Mouse (Mus musculus) MEL (cell line): Measurements from ENCODE around the gene Immp2l. TPM values are rescaled to one million over a fixed set of nuclear protein-coding genes. Genes with fewer than 3 reads are reported as not detected.

ENCODE experiments used
- DNase-seq: peaks from one replicate; pipeline ENCODE4 v3.0.0; 2011; ENCODE audit warnings: low read depth, low spot score
- H3K27ac ChIP-seq: 2 replicates; pipeline ENCODE4 v1.5.1; 2012; ENCODE audit warnings: low read depth, mild to moderate bottlenecking, control low read depth, low read length, moderate library complexity; ENCODE audit not compliant: control insufficient read depth
- H3K27me3 ChIP-seq, 2 experiments: fragments of 150-350 bp in 1 of 2; sonication (generic) in 1 of 2; 2 replicates each; pipeline ENCODE4 v1.6.1; 2012; ENCODE audit warnings: low read length in 2 of 2, mild to moderate bottlenecking in 2 of 2, improper control_type of control experiment in 1 of 2, moderate library complexity in 1 of 2; ENCODE audit not compliant: insufficient read depth in 2 of 2, control insufficient read depth in 1 of 2
- H3K36me3 ChIP-seq, 2 experiments: 2 replicates each; pipeline ENCODE4 v1.6.1; 2012 to 2014; ENCODE audit warnings: low read length in 2 of 2, improper control_type of control experiment in 1 of 2, inconsistent platforms in 1 of 2, mild to moderate bottlenecking in 1 of 2; ENCODE audit not compliant: insufficient read depth in 2 of 2, control insufficient read depth in 1 of 2
- H3K4me1 ChIP-seq, 2 experiments: fragments of 150-350 bp in 1 of 2; sonication (generic) in 1 of 2; 2 replicates each; pipeline ENCODE4 v1.6.1; 2012; ENCODE audit warnings: low read length in 2 of 2, improper control_type of control experiment in 1 of 2, mild to moderate bottlenecking in 1 of 2; ENCODE audit not compliant: insufficient read depth in 2 of 2, control insufficient read depth in 1 of 2
- H3K4me3 ChIP-seq, 2 experiments: fragments of 150-350 bp in 1 of 2; sonication (generic) in 1 of 2; 2 replicates each; pipeline ENCODE4 v1.5.1; 2012; ENCODE audit warnings: low read depth in 2 of 2, low read length in 2 of 2, mild to moderate bottlenecking in 2 of 2, moderate library complexity in 2 of 2, control low read depth in 1 of 2, improper control_type of control experiment in 1 of 2; ENCODE audit not compliant: control insufficient read depth in 1 of 2, insufficient read depth in 1 of 2
- H3K79me2 ChIP-seq: 2 replicates; pipeline ENCODE4 v1.6.1; 2012; ENCODE audit warnings: mild to moderate bottlenecking, low read length, moderate library complexity; ENCODE audit not compliant: control insufficient read depth, poor library complexity, insufficient read depth
- H3K9ac ChIP-seq: 2 replicates; pipeline ENCODE4 v1.6.1; 2012; ENCODE audit warnings: low read depth, mild to moderate bottlenecking, control low read depth, low read length, moderate library complexity; ENCODE audit not compliant: control insufficient read depth, poor library complexity, severe bottlenecking
- H3K9me3 ChIP-seq: fragments of 150-350 bp; sonication (generic); replicated peaks from 2 replicates; pipeline ENCODE4 v1.6.1; 2012; ENCODE audit warnings: mild to moderate bottlenecking, low read length, improper control_type of control experiment, moderate library complexity; ENCODE audit not compliant: insufficient read depth
- CHD1 ChIP-seq: IDR thresholded peaks from 2 replicates; pipeline ENCODE4 v1.6.1; 2012; ENCODE audit warnings: low read depth, mild to moderate bottlenecking, inconsistent platforms, low read length, improper control_type of control experiment
- CHD2 ChIP-seq: IDR thresholded peaks from 2 replicates; pipeline ENCODE4 v1.6.1; 2011; ENCODE audit warnings: low read length, improper control_type of control experiment
- ELF1 ChIP-seq: IDR thresholded peaks from 2 replicates; pipeline ENCODE4 v1.6.1; 2014; ENCODE audit warnings: low read depth, mild to moderate bottlenecking, inconsistent platforms, low read length, improper control_type of control experiment, moderate library complexity
- EP300 ChIP-seq, 2 experiments: IDR thresholded peaks; 2 replicates each; pipeline ENCODE4 v1.6.1; 2011; ENCODE audit warnings: improper control_type of control experiment in 2 of 2, low read length in 2 of 2, low read depth in 1 of 2, mild to moderate bottlenecking in 1 of 2
- ETS1 ChIP-seq: IDR thresholded peaks from 2 replicates; pipeline ENCODE4 v1.6.1; 2012; ENCODE audit warnings: low read depth, mild to moderate bottlenecking, inconsistent platforms, low read length, improper control_type of control experiment, moderate library complexity
- GATA1 ChIP-seq: IDR thresholded peaks from 2 replicates; pipeline ENCODE4 v1.6.1; 2011; ENCODE audit warnings: low read depth, low read length, improper control_type of control experiment
- HCFC1 ChIP-seq: IDR thresholded peaks from 2 replicates; pipeline ENCODE4 v1.6.1; 2012; ENCODE audit warnings: low read depth, mild to moderate bottlenecking, inconsistent platforms, low read length, improper control_type of control experiment, moderate library complexity
- JUND ChIP-seq: IDR thresholded peaks from 2 replicates; pipeline ENCODE4 v1.6.1; 2011; ENCODE audit warnings: low read depth, mild to moderate bottlenecking, improper control_type of control experiment, low read length
- KAT2A ChIP-seq: conservative IDR thresholded peaks from 2 replicates; pipeline ENCODE4 v1.6.1; 2012; ENCODE audit warnings: low read depth, low read length, improper control_type of control experiment, inconsistent platforms
- MAFK ChIP-seq: IDR thresholded peaks from 2 replicates; pipeline ENCODE4 v1.6.1; 2011; ENCODE audit warnings: low read depth, mild to moderate bottlenecking, low read length, improper control_type of control experiment, borderline replicate concordance
- MAZ ChIP-seq: IDR thresholded peaks from 2 replicates; pipeline ENCODE4 v1.6.1; 2012; ENCODE audit warnings: low read depth, mild to moderate bottlenecking, inconsistent platforms, low read length, improper control_type of control experiment
- MEF2A ChIP-seq: IDR thresholded peaks from 2 replicates; pipeline ENCODE4 v1.6.1; 2014; ENCODE audit warnings: low read depth, mild to moderate bottlenecking, inconsistent platforms, low read length, improper control_type of control experiment; ENCODE audit not compliant: poor library complexity, insufficient replicate concordance, severe bottlenecking; ENCODE audit errors: extremely low read depth
- MYB ChIP-seq: IDR thresholded peaks from 2 replicates; pipeline ENCODE4 v1.6.1; 2011; ENCODE audit warnings: mild to moderate bottlenecking, low read depth, low read length, improper control_type of control experiment
- NELFE ChIP-seq: IDR thresholded peaks from 2 replicates; pipeline ENCODE4 v1.6.1; 2011; ENCODE audit warnings: low read depth, low read length, improper control_type of control experiment
- POLR2A ChIP-seq, 2 experiments: IDR thresholded peaks; 2 replicates each; pipeline ENCODE4 v1.6.1; 2011 to 2012; ENCODE audit warnings: low read length in 2 of 2, mild to moderate bottlenecking in 2 of 2, control low read depth in 1 of 2, improper control_type of control experiment in 1 of 2, low read depth in 1 of 2, moderate library complexity in 1 of 2; ENCODE audit not compliant: control insufficient read depth in 1 of 2, insufficient read depth in 1 of 2, poor library complexity in 1 of 2
- POLR2AphosphoS2 ChIP-seq: IDR thresholded peaks from 2 replicates; pipeline ENCODE4 v1.6.1; 2011; ENCODE audit warnings: low read length, improper control_type of control experiment
- POLR2AphosphoS5 ChIP-seq: IDR thresholded peaks from 2 replicates; pipeline ENCODE4 v1.6.1; 2012; ENCODE audit warnings: low read depth, borderline replicate concordance, mild to moderate bottlenecking, inconsistent platforms, low read length, moderate library complexity, mixed read lengths
- RAD21 ChIP-seq: IDR thresholded peaks from 2 replicates; pipeline ENCODE4 v1.6.1; 2011; ENCODE audit warnings: mild to moderate bottlenecking, low read depth, low read length, improper control_type of control experiment
- RCOR1 ChIP-seq: IDR thresholded peaks from 2 replicates; pipeline ENCODE4 v1.6.1; 2012; ENCODE audit warnings: low read depth, mild to moderate bottlenecking, inconsistent platforms, low read length, improper control_type of control experiment
- SIN3A ChIP-seq: IDR thresholded peaks from 2 replicates; pipeline ENCODE4 v1.6.1; 2012; ENCODE audit warnings: low read length, improper control_type of control experiment, inconsistent platforms
- TBP ChIP-seq: IDR thresholded peaks from 2 replicates; pipeline ENCODE4 v1.8.0; 2011; ENCODE audit warnings: low read depth, low read length, improper control_type of control experiment
- TCF12 ChIP-seq: IDR thresholded peaks from 2 replicates; pipeline ENCODE4 v1.6.1; 2014; ENCODE audit warnings: low read depth, mild to moderate bottlenecking, inconsistent platforms, low read length, improper control_type of control experiment, moderate library complexity
- UBTF ChIP-seq: IDR thresholded peaks from 2 replicates; pipeline ENCODE4 v1.6.1; 2012; ENCODE audit warnings: low read depth, mild to moderate bottlenecking, inconsistent platforms, low read length, improper control_type of control experiment, moderate library complexity, borderline replicate concordance; ENCODE audit not compliant: insufficient read depth
- USF1 ChIP-seq: IDR thresholded peaks from 2 replicates; pipeline ENCODE4 v1.6.1; 2014; ENCODE audit warnings: low read depth, mild to moderate bottlenecking, inconsistent platforms, low read length, improper control_type of control experiment, moderate library complexity
- USF2 ChIP-seq, 2 experiments: IDR thresholded peaks; 2 replicates each; pipeline ENCODE4 v1.6.1; 2011 to 2012; ENCODE audit warnings: improper control_type of control experiment in 2 of 2, low read length in 2 of 2, borderline replicate concordance in 1 of 2, inconsistent platforms in 1 of 2, low read depth in 1 of 2, mild to moderate bottlenecking in 1 of 2; ENCODE audit not compliant: insufficient read depth in 1 of 2
- ZKSCAN1 ChIP-seq: IDR thresholded peaks from 2 replicates; pipeline ENCODE4 v1.6.1; 2012; ENCODE audit warnings: low read depth, mild to moderate bottlenecking, inconsistent platforms, low read length, improper control_type of control experiment, moderate library complexity
- ZMIZ1 ChIP-seq: IDR thresholded peaks from 2 replicates; pipeline ENCODE4 v1.6.1; 2012; ENCODE audit warnings: low read depth, mild to moderate bottlenecking, inconsistent platforms, low read length, improper control_type of control experiment, moderate library complexity
- polyA plus RNA-seq, 2 experiments: library from polyadenylated mRNA; stranded (reverse) in 1 of 2; unstranded in 1 of 2; fragments of >175 nt in 1 of 2; fragments of >200 nt in 1 of 2; gene quantifications; 2 replicates each; pipeline versions ENCODE4 v1.2.1 to v1.2.4; 2012; ENCODE audit warnings: low replicate concordance in 2 of 2, low read depth in 1 of 2; ENCODE audit not compliant: insufficient read length in 2 of 2, insufficient read depth in 1 of 2, missing spikeins in 1 of 2
- total RNA-seq: library from RNA; depleted of rRNA; stranded (reverse); fragments of 300-350 nt; gene quantifications from 2 replicates; pipeline ENCODE4 v1.2.3, GENCODE M21; 2012

Immp2l gene
- total and polyA plus RNA-seq, 3 experiments = 4.0 to 5.0 TPM; not detected in 1

GRCm38 (mm10) chr12:41084370-41085089 lies 60.6 kb downstream of the Immp2l start:
- H3K4me3 ChIP-seq = peak overlapping the region; percentile 19 to 29; a peak in 3 of 4 replicates
- peak overlapping the region; percentile 76 for H3K27ac ChIP-seq
- H3K27me3 ChIP-seq = no peaks in the 10 kb centered on the region
- H3K36me3 ChIP-seq = peaks cover 0 to 15% of the 10 kb centered on the region in 2 experiments; a peak in 2 of 4 replicates
- no peak for TF ChIP-seq SIN3A
- TF ChIP-seq CHD2 = no peak
- no peak for TF ChIP-seq POLR2AphosphoS5
- no peak for TF ChIP-seq MAZ
- TF ChIP-seq MEF2A = peak; percentile 34; the same call in 1 of the 2 replicates
- no peak for TF ChIP-seq ELF1
- TF ChIP-seq RAD21 = no peak
- peak; percentile 91 for TF ChIP-seq USF1
- peak in 1 of 2 experiments; percentile 70; a peak in 2 of 4 replicates for TF ChIP-seq USF2 (IDR thresholded peaks at IDR 0.05; ENCODE audit: borderline replicate concordance in 1 of 2, insufficient read depth in 1 of 2, low read depth in 1 of 2, low read length in 2 of 2)
- TF ChIP-seq POLR2AphosphoS2 = no peak
- 0 out of 2 replicates have a peak, but pooled peaks have one; percentile 27 for TF ChIP-seq NELFE
- peak; percentile 82 for TF ChIP-seq GATA1
- no peak for TF ChIP-seq KAT2A
- TF ChIP-seq ETS1 = peak; percentile 45; the same call in 1 of the 2 replicates
- no peak for TF ChIP-seq UBTF
- TF ChIP-seq POLR2A (IDR thresholded peaks at IDR 0.05; ENCODE audit: control insufficient read depth in 1 of 2, insufficient read depth in 1 of 2, low read depth in 1 of 2, low read length in 2 of 2, poor library complexity in 1 of 2) = 0 out of 4 replicates have a peak, but pooled peaks of 1 of the 2 experiments have one; percentile 23
- TF ChIP-seq EP300 (IDR thresholded peaks at IDR 0.05; ENCODE audit: low read depth in 1 of 2, low read length in 2 of 2) = peak; percentile 19 to 61; a peak in 3 of 4 replicates
- TF ChIP-seq HCFC1 = no peak
- no peak for TF ChIP-seq ZKSCAN1
- no peak for TF ChIP-seq JUND
- TF ChIP-seq RCOR1 = peak; percentile 49; the same call in 1 of the 2 replicates
- no peak for TF ChIP-seq TCF12
- no peak for TF ChIP-seq CHD1
- TF ChIP-seq ZMIZ1 = no peak
- TF ChIP-seq MYB = peak; percentile 44; the same call in 1 of the 2 replicates
- no peak for TF ChIP-seq MAFK
- TF ChIP-seq TBP = 0 out of 2 replicates have a peak, but pooled peaks have one; percentile 25
- TF ChIP-seq, all 39 proteins: peak for 11
- Histone ChIP-seq H3K9ac (peak overlapping the region; percentile 2; the same call in 1 of the 2 replicates), H3K4me1 (peaks cover 8 to 9% of the 10 kb centered on the region in 2 experiments), H3K9me3 (no peaks in the 10 kb centered on the region), H3K79me2 (no peaks in the 10 kb centered on the region)
- DNase-seq = peak; percentile 88
